Mouse (Mus musculus): ENCODE results near the gene Zscan2.

- TF ChIP-seq POLR2A (IDR thresholded peaks at IDR 0.05; ENCODE audit: low read depth, low read length) (no peak), CTCF (IDR thresholded peaks at IDR 0.05; ENCODE audit: extremely low read depth, insufficient read length, insufficient replicate concordance, low read depth, low read length) (no peak)
Measured at GRCm38 (mm10) chr7:80846280-80846678, 14.4 kb upstream of the Zscan2 start.
